Mouse (Mus musculus) CD4-positive, CD25-positive, alpha-beta regulatory T cell, adult 2 months (primary cell): ENCODE results near the gene Gabra3.

Source experiments
- DNase-seq: peaks from one replicate; pipeline ENCODE4 v3.0.0-alpha.2; 2012; ENCODE audit warnings: low read depth, low spot score

Gene Gabra3

DNA sequence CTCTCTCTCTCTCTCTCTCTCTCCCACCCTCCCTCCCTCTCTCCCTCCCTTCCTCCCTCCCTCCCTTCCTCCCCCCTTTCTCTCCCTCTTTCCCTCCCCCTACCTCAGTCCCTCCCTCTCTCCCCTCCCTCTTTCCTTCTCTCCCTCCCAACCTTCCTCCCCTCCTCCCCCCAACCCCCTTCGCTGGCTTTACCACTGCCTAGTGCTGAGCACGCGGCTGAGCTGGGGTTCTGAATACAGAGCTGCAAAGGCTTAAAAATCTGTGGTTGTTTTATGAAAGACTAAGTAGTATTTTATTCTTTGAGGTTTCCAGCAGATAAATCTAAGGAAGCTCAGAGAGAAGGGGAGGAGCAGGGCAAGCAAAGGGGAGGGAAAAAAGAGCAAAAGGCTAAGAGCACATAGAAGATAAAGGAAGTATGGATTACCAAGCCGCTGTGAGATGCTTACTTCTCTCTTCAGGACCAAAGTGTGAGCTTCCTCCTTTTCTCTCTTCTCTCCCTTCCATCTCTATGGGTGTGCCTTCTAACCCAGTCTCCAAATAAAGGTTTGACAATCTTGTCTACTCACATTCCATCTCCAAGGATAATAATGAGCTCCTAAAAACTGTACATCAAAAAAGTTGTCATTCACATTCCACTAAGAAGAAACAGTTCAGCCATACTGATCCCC lies at the start of gene Gabra3:
Gene Gabra3, minus strand, starts transcription at position 619 of the 669 bp plus-strand sequence.
- DNase-seq = no peak

DNA sequence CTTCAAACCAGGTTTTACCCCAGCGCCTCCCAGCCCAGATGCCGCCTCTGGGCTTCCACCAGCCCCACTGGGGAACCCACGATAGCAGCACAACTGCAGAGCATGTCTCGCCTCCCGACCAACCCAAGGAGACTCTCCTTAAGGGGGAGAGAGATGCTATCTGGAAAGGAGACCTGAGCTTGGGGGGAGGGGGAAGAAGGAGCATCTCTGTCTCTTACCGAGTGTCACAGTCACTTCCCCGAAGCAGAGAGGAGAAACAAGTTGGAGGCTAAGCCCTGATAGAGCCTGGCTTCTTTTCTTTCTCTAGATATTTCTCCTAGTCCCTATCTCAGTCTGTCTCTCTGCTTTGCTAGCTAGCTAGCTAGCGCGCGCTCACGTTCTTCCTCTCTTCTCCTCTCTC lies 859 bp downstream of the Gabra3 start:
- DNase-seq = no peak

DNA sequence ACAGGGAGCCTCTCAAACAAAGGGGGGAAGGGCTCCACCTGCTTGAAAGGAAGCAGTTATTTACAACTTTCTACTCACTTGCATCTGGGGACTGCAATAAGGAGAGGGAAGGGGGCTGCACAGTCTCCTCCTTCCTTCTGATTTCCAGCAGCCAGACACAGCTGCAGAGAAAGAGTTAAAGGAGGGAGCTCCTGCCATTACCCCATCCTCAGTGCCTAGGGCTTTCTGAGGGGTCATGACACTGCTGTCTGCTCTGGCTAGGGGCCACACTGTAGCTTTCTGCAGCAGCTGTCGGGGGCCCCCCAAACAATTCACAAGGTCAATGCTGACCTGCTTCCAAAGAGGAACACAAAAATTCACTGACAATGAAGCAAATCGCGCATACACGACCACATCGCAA lies 1.3 kb downstream of the Gabra3 start:
- no peak for DNase-seq

DNA sequence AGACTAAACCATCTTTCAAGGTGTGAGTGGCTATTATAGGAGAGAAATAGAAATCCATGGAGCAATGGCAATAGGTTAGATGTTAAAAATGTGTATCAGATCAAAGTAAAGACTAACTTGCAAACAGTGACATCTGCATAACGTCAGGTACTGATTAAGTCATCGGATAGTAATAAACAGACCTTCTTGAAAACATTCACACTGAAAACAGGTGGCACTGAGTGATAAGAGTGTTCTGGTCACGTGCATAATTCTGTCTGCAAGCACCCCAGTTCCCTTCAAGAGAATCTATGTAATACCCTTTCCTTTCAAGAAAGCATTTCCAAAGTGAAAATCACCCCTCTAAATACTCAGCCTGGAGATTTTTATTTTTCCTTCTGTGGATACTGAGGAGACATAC lies 6.0 kb downstream of the Gabra3 start:
- no peak for DNase-seq

DNA sequence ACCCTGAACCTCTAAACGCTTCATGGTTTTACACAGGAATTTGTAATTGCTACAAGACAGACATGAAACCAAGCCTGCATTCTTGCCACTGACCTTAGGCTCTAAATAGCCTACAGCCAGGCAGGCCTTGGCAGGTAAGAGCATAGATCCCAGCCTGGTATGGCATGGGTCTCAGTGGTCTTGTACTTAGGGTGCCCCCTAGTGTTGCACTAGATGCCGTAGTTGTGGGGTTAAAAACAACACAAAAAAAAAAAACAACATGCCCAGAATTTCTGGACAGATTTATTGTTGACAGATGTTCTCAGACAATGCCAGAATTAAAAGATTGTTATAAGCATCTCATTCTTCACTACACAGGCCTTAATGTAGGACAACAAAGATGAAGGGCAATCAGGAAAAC lies 12.0 kb downstream of the Gabra3 start:
- no peak for DNase-seq

DNA sequence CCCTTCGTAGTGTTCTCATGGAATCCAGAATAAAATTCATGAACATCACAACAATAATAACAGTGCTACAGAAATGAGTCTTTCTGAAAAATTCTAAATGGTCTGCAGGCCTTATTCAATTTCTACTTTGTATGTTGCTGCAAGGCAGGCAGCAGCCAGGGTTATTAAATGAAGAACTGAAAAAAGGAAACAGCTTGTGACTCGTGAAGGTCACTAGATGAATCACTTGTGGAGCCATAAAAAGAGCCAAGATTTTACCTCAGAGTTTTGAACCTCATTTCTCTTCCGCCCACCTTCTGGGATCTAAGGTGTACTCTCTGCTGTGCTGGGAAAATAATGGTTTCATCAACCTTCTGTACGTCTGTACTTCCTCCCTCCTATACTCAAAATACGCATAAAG lies 159.4 kb downstream of the Gabra3 start:
- DNase-seq = no peak

DNA sequence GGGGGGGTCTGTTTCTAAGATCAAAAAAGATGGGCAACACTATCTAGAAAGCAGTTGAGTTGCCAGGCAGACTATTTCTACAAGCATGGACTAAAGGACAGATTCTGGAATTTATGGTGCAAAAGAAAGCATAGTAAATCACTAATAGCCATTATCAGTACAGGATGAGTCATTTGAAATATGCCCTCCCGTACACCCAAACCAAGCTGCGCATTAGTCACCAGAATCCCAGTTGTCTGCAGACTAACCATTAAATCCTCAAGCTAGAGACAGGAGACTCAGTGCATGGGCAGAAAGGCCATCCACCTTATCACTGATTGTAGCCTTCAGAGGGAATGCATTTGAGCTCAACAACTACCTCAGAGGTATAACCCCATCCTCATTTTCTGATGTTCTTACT lies 166.8 kb downstream of the Gabra3 start:
- no peak for DNase-seq

DNA sequence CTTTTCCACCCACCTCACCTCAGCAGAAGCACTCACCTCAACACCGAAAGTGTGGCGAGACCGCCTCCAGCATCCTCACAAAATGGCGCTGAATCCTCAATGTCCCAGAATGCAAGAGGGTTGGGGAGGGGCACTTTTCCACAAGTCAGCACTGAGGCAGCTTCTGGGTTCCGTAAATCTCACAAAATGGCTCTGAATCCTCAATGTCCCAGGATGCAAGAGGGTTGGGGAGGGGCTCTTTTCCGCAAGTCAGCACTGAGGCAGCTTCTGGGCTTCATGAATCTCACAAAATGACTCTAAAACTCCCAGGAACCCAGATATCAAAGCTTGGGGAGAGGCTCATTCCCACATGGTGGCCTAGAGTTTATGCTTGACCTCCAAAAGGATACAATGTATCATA lies 269.9 kb downstream of the Gabra3 start, which contains the start of gene Magea10:
Gene Magea10, minus strand, starts transcription at position 101 of the 400 bp plus-strand sequence.
- DNase-seq = no peak
